Mouse (Mus musculus) MEL (cell line): ENCODE data around the gene Exoc4.

Experiments
- CTCF ChIP-seq, 3 experiments: IDR thresholded peaks in 2 of 3; conservative IDR thresholded peaks in 1 of 3; 2 replicates each; pipeline ENCODE4 v1.5.1; 2011 to 2012; ENCODE audit warnings: low read length in 3 of 3, low read depth in 2 of 3, mild to moderate bottlenecking in 2 of 3, improper control_type of control experiment in 1 of 3, inconsistent platforms in 1 of 3, mixed read lengths in 1 of 3, moderate library complexity in 1 of 3; ENCODE audit not compliant: control insufficient read depth in 1 of 3, insufficient read depth in 1 of 3, poor library complexity in 1 of 3, severe bottlenecking in 1 of 3
- ETS1 ChIP-seq: IDR thresholded peaks from 2 replicates; pipeline ENCODE4 v1.6.1; 2012; ENCODE audit warnings: low read depth, mild to moderate bottlenecking, inconsistent platforms, low read length, improper control_type of control experiment, moderate library complexity
- GABPA ChIP-seq: IDR thresholded peaks from 2 replicates; pipeline ENCODE4 v1.6.1; 2012; ENCODE audit warnings: low read depth, mild to moderate bottlenecking, inconsistent platforms, low read length, improper control_type of control experiment, moderate library complexity
- GATA1 ChIP-seq: IDR thresholded peaks from 2 replicates; pipeline ENCODE4 v1.6.1; 2011; ENCODE audit warnings: low read depth, low read length, improper control_type of control experiment
- MAFK ChIP-seq: IDR thresholded peaks from 2 replicates; pipeline ENCODE4 v1.6.1; 2011; ENCODE audit warnings: low read depth, mild to moderate bottlenecking, low read length, improper control_type of control experiment, borderline replicate concordance
- MAX ChIP-seq: IDR thresholded peaks from 2 replicates; pipeline ENCODE4 v1.6.1; 2011; ENCODE audit warnings: low read length, improper control_type of control experiment
- ZKSCAN1 ChIP-seq: IDR thresholded peaks from 2 replicates; pipeline ENCODE4 v1.6.1; 2012; ENCODE audit warnings: low read depth, mild to moderate bottlenecking, inconsistent platforms, low read length, improper control_type of control experiment, moderate library complexity

GRCm38 (mm10) chr6:33913072-33913471, 664.2 kb downstream of the Exoc4 start:
- TF ChIP-seq ETS1 (no peak), ZKSCAN1 (no peak), MAFK (no peak), GATA1 (no peak), CTCF (IDR thresholded peaks at IDR 0.05 in 2 of 3, conservative IDR thresholded peaks at IDR 0.05 in 1 of 3; ENCODE audit: control insufficient read depth in 1 of 3, insufficient read depth in 1 of 3, low read depth in 2 of 3, low read length in 3 of 3, poor library complexity in 1 of 3, severe bottlenecking in 1 of 3) (no peak), MAX (no peak), GABPA (no peak)
